Mouse (Mus musculus) frontal cortex, postnatal 10 days (tissue): ENCODE data around the gene Kirrel2.

Experiments used
- DNase-seq, 2 experiments: peaks; one replicate each; pipeline ENCODE4 v3.0.0; 2022; ENCODE audit warnings: low spot score in 2 of 2, mixed read lengths in 1 of 2

The Kirrel2 gene

GRCm38 (mm10) chr7:30450241-30450640 is 7.2 kb downstream of the Kirrel2 start:
- DNase-seq: no peak

GRCm38 (mm10) chr7:30444971-30445751 is 12.3 kb downstream of the Kirrel2 start, which contains the start of gene Aplp1:
Gene Aplp1 (minus strand): TSS chr7:30445535.
- DNase-seq: peak in 1 of 2 experiments; percentile 82

- DNase-seq: peak; percentile 77 to 83
Measured at GRCm38 (mm10) chr7:30444154-30444970, 13.1 kb downstream of the Kirrel2 start.

- DNase-seq: no peak
Measured at GRCm38 (mm10) chr7:30443696-30444095, 13.8 kb downstream of the Kirrel2 start.

- peak in 1 of 2 experiments; percentile 61 for DNase-seq
Measured at GRCm38 (mm10) chr7:30440697-30441096, 16.8 kb downstream of the Kirrel2 start.

GRCm38 (mm10) chr7:30439734-30440133 is 17.8 kb downstream of the Kirrel2 start:
- DNase-seq: no peak

- no peak for DNase-seq
Measured at GRCm38 (mm10) chr7:30436879-30437278, 20.6 kb downstream of the Kirrel2 start.

- no peak for DNase-seq
Measured at GRCm38 (mm10) chr7:30435156-30435555, 22.3 kb downstream of the Kirrel2 start.

- no peak for DNase-seq
Measured at GRCm38 (mm10) chr7:30434701-30435100, 22.8 kb downstream of the Kirrel2 start.

- no peak for DNase-seq
Measured at GRCm38 (mm10) chr7:30434238-30434637, 23.3 kb downstream of the Kirrel2 start.

GRCm38 (mm10) chr7:30431793-30432192 is 25.7 kb downstream of the Kirrel2 start:
- peak; percentile 78 for DNase-seq

GRCm38 (mm10) chr7:30430191-30430590 is 27.3 kb downstream of the Kirrel2 start:
- no peak for DNase-seq

GRCm38 (mm10) chr7:30429327-30429726 is 28.2 kb downstream of the Kirrel2 start:
- DNase-seq: no peak

GRCm38 (mm10) chr7:30423071-30423641 is 34.3 kb downstream of the Kirrel2 start:
- DNase-seq: no peak

- no peak for DNase-seq
Measured at GRCm38 (mm10) chr7:30422560-30422959, 34.9 kb downstream of the Kirrel2 start.

GRCm38 (mm10) chr7:30421890-30422435 is 35.5 kb downstream of the Kirrel2 start:
- DNase-seq: peak; percentile 82 to 93

GRCm38 (mm10) chr7:30421175-30421889 is 36.2 kb downstream of the Kirrel2 start, which contains the start of gene Nfkbid:
Gene Nfkbid (plus strand): TSS chr7:30421732.
- no peak for DNase-seq

GRCm38 (mm10) chr7:30420673-30421072 is 36.8 kb downstream of the Kirrel2 start:
- DNase-seq: no peak

GRCm38 (mm10) chr7:30419561-30420499 is 37.7 kb downstream of the Kirrel2 start, which contains the start of gene Hcst:
Gene Hcst (minus strand): TSS chr7:30419854.
- DNase-seq: no peak

GRCm38 (mm10) chr7:30417856-30418255 is 39.6 kb downstream of the Kirrel2 start:
- no peak for DNase-seq
